Mouse (Mus musculus): ENCODE results near the gene Txnrd2.

Gene Txnrd2

GRCm38 (mm10) chr16:18490894-18491293 is 64.7 kb downstream of the Txnrd2 start:
- DNase-seq: no peak

- peak; percentile 46 to 48 for DNase-seq
Observed at GRCm38 (mm10) chr16:18497865-18498515, 71.8 kb downstream of the Txnrd2 start.

GRCm38 (mm10) chr16:18498558-18498990 is 72.4 kb downstream of the Txnrd2 start, which contains the start of the genes Gnb1l and Rtl10:
Gnb1l (plus strand) TSS chr16:18498713.
Rtl10 (plus strand) TSS chr16:18498901.
- DNase-seq: peak; percentile 96 to 98

GRCm38 (mm10) chr16:18498996-18499395 is 72.8 kb downstream of the Txnrd2 start:
- peak; percentile 18 to 58 for DNase-seq

GRCm38 (mm10) chr16:18501531-18501930 is 75.3 kb downstream of the Txnrd2 start:
- DNase-seq: no peak

GRCm38 (mm10) chr16:18503566-18504342 is 77.6 kb downstream of the Txnrd2 start:
- no peak for DNase-seq

- DNase-seq: no peak
Observed at GRCm38 (mm10) chr16:18506524-18507199, 80.5 kb downstream of the Txnrd2 start.

GRCm38 (mm10) chr16:18507200-18507549 is 81.0 kb downstream of the Txnrd2 start:
- no peak for DNase-seq

- DNase-seq: no peak
Observed at GRCm38 (mm10) chr16:18511741-18512140, 85.6 kb downstream of the Txnrd2 start.

- DNase-seq: no peak
Observed at GRCm38 (mm10) chr16:18513508-18513907, 87.3 kb downstream of the Txnrd2 start.

- peak in 1 of 2 experiments; percentile 27 for DNase-seq
Observed at GRCm38 (mm10) chr16:18518091-18518490, 91.9 kb downstream of the Txnrd2 start.

GRCm38 (mm10) chr16:18523563-18524245 is 97.5 kb downstream of the Txnrd2 start:
- no peak for DNase-seq

- no peak for DNase-seq
Observed at GRCm38 (mm10) chr16:18528656-18529055, 102.5 kb downstream of the Txnrd2 start.

Measured in kidney, postnatal 36 days (tissue).